ENCODE assay signal across 21 mouse cellular contexts in the genomic region with DNA sequence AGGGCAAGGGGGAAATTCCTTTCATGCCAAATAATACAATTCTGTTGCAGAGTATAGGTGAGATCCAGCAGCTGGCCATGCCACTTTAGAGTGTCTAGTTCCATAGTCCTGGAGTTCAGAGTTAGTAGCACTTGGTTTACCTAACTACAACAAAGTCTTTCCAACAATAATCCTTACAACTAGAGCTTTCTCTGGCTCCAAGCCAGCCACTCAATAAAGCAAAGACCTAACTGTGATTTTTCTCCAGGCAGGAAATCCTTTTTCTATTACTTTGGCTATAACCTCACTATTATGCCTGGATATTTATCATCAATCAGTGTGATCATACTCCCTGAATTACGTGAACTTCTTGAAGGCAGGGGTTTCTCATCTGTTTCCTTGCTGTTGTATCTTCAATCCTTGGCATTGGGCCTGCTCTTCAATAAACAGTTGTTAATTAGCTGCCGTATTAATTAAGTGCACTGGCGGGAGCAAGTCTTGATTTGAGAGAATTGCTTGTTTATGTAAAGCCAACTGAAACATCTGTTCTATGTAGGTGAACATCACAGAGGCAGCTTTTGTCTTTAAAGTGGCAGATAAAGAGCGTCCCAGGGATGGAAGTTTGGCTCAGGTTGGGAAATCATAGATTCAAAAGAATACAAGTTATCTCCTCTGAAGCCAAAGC. TPM values are rescaled to one million over a fixed set of nuclear protein-coding genes. Genes with fewer than 3 reads are reported as not detected.
A peak's percentile ranks its signal among the peaks of the same experiment; 100 is the strongest.
DNase-seq lines count a peak whose midpoint lies in the region; ATAC-seq and TF ChIP-seq lines count a peak whose summit lies in the region.
"Had no signal": no experiment of that assay in that cellular context is flagged by ENCODE, and none has a peak within 500 bp of the region (broad histone marks: within the 10 kb centered on the region; RNA-seq: fewer than 3 reads in every experiment).

No protein-coding gene starts in this region.

- 29% methylated on average over 4 of the region's 4 CpGs for WGBS in forebrain, embryonic 13.5 days
- 19% methylated on average over 4 of the region's 4 CpGs for WGBS in forebrain, embryonic 15.5 days
- WGBS in lung, postnatal 0 days, result 29% methylated on average over 4 of the region's 4 CpGs
- WGBS in thymus, adult 2 months, result 92% methylated on average over 4 of the region's 4 CpGs

- TF ChIP-seq POLR2A in brain, embryonic 14.5 days (IDR thresholded peaks at IDR 0.05; ENCODE audit: borderline replicate concordance, extremely low read depth, insufficient read depth, insufficient read length, poor library complexity, severe bottlenecking), result no peak
- TF ChIP-seq POLR2A in thymus, adult 2 months (IDR thresholded peaks at IDR 0.05; ENCODE audit: control insufficient read depth, extremely low read depth, insufficient read depth, low read length, poor library complexity), result no peak

- no peak overlapping the region for H3K27ac ChIP-seq in forebrain, embryonic 13.5 days
- no peak overlapping the region for H3K27ac ChIP-seq in forebrain, embryonic 15.5 days (replicated peaks)
- H3K27ac ChIP-seq in lung, postnatal 0 days (ENCODE audit: low read length), result no peak overlapping the region
- H3K27ac ChIP-seq in thymus, adult 2 months (ENCODE audit: control insufficient read depth, insufficient read depth, low read length), result no peak overlapping the region
- H3K27ac ChIP-seq: embryonic facial prominence, embryonic 13.5 days; heart, adult 2 months; heart, embryonic 15.5 days; hindbrain, embryonic 14.5 days had no signal

- TF ChIP-seq CTCF in lung, postnatal 0 days (IDR thresholded peaks at IDR 0.05), result no peak
- TF ChIP-seq CTCF in brain, embryonic 14.5 days (IDR thresholded peaks at IDR 0.05; ENCODE audit: borderline replicate concordance, extremely low read depth, insufficient read depth, insufficient read length), result no peak
- no peak for TF ChIP-seq CTCF in thymus, adult 2 months (IDR thresholded peaks at IDR 0.05; ENCODE audit: borderline replicate concordance, control insufficient read depth, extremely low read depth, insufficient read depth, low read length, poor library complexity)

- peaks cover 9% of the 10 kb centered on the region for H3K4me1 ChIP-seq in forebrain, embryonic 13.5 days
- peaks cover 9% of the 10 kb centered on the region for H3K4me1 ChIP-seq in forebrain, embryonic 15.5 days
- H3K4me1 ChIP-seq in lung, postnatal 0 days (ENCODE audit: insufficient read depth, low read depth, low read length), result peaks cover 4% of the 10 kb centered on the region; the same call in 1 of the 2 replicates
- no peaks in the 10 kb centered on the region for H3K4me1 ChIP-seq in thymus, adult 2 months (replicated peaks; ENCODE audit: control insufficient read depth, insufficient read depth, low read length)
- H3K4me1 ChIP-seq: embryonic facial prominence, embryonic 13.5 days had no signal

- peak; percentile 61; the same call in 1 of the 2 replicates for ATAC-seq in forebrain, embryonic 13.5 days
- no peak for ATAC-seq in forebrain, embryonic 15.5 days (replicated peaks)
- no peak for ATAC-seq in lung, postnatal 0 days
- ATAC-seq: forebrain, postnatal 0 days had no signal

- peak; percentile 13 for DNase-seq in kidney, postnatal 10 days
- no peak for DNase-seq in kidney, postnatal 4 days
- DNase-seq in lung, postnatal 0 days (ENCODE audit: low spot score), result peak; percentile 16
- DNase-seq in lung, adult 18-20 months, result no peak
- DNase-seq in brain, embryonic 14.5 days (ENCODE audit: low read depth), result peak; percentile 78
- no peak for DNase-seq in thymus, adult 2 months
- DNase-seq: adrenal gland, postnatal 10 days; cerebellum, adult 11-12 months; cerebellum, adult 9-10 months; cerebellum, postnatal 25 days; forebrain, postnatal 0 days; gastrocnemius, postnatal 14 days; heart, adult 2 months; heart, postnatal 14 days had no signal

- H3K4me3 ChIP-seq in forebrain, embryonic 13.5 days, result no peak overlapping the region
- no peak overlapping the region for H3K4me3 ChIP-seq in forebrain, embryonic 15.5 days
- no peak overlapping the region for H3K4me3 ChIP-seq in lung, postnatal 0 days (ENCODE audit: low read depth, low read length)
- no peak overlapping the region for H3K4me3 ChIP-seq in thymus, adult 2 months (ENCODE audit: control insufficient read depth, insufficient read depth, low read length)
- H3K4me3 ChIP-seq: embryonic facial prominence, embryonic 13.5 days; heart, adult 2 months; heart, embryonic 15.5 days had no signal

- no peak overlapping the region for H3K9ac ChIP-seq in forebrain, embryonic 13.5 days
- H3K9ac ChIP-seq in forebrain, embryonic 15.5 days (replicated peaks), result no peak overlapping the region
- H3K9ac ChIP-seq in lung, postnatal 0 days (replicated peaks; ENCODE audit: low read depth), result no peak overlapping the region
- H3K9ac ChIP-seq: embryonic facial prominence, embryonic 13.5 days; forebrain, postnatal 0 days; heart, embryonic 15.5 days; hindbrain, embryonic 14.5 days had no signal

- no peak for TF ChIP-seq EP300 in lung, postnatal 0 days (IDR thresholded peaks at IDR 0.05)

- H3K4me2 ChIP-seq in forebrain, embryonic 13.5 days, result no peak overlapping the region
- no peak overlapping the region for H3K4me2 ChIP-seq in forebrain, embryonic 15.5 days (replicated peaks)
- H3K4me2 ChIP-seq in lung, postnatal 0 days (replicated peaks; ENCODE audit: low read depth, low read length), result no peak overlapping the region
- H3K4me2 ChIP-seq: embryonic facial prominence, embryonic 13.5 days; heart, embryonic 11.5 days; heart, embryonic 15.5 days; hindbrain, embryonic 14.5 days had no signal

- H3K36me3 ChIP-seq in forebrain, embryonic 13.5 days (ENCODE audit: poor library complexity, severe bottlenecking), result no peaks in the 10 kb centered on the region
- H3K36me3 ChIP-seq in forebrain, embryonic 15.5 days, result no peaks in the 10 kb centered on the region
- no peaks in the 10 kb centered on the region for H3K36me3 ChIP-seq in lung, postnatal 0 days (ENCODE audit: insufficient read depth, low read length)
- H3K36me3 ChIP-seq in thymus, adult 2 months (ENCODE audit: control insufficient read depth, insufficient read depth, low read length), result no peaks in the 10 kb centered on the region
- H3K36me3 ChIP-seq: embryonic facial prominence, embryonic 13.5 days; heart, embryonic 15.5 days had no signal

- no peaks in the 10 kb centered on the region for H3K27me3 ChIP-seq in forebrain, embryonic 13.5 days
- H3K27me3 ChIP-seq in forebrain, embryonic 15.5 days, result no peaks in the 10 kb centered on the region
- H3K27me3 ChIP-seq in lung, postnatal 0 days (replicated peaks; ENCODE audit: insufficient read depth, low read length), result no peaks in the 10 kb centered on the region
- H3K27me3 ChIP-seq in thymus, adult 2 months (ENCODE audit: control insufficient read depth, insufficient read depth, low read length), result no peaks in the 10 kb centered on the region
- H3K27me3 ChIP-seq: embryonic facial prominence, embryonic 13.5 days; heart, embryonic 15.5 days had no signal

- no peaks in the 10 kb centered on the region for H3K9me3 ChIP-seq in forebrain, embryonic 13.5 days (replicated peaks)
- no peaks in the 10 kb centered on the region for H3K9me3 ChIP-seq in forebrain, embryonic 15.5 days
- H3K9me3 ChIP-seq in lung, postnatal 0 days (ENCODE audit: low read length), result no peaks in the 10 kb centered on the region
- H3K9me3 ChIP-seq: embryonic facial prominence, embryonic 13.5 days; heart, embryonic 15.5 days had no signal

RNA-seq across cellular contexts. Expression of a gene that starts 23.1 kb away (rescaled TPM):
- polyA plus RNA-seq in forebrain, embryonic 13.5 days (2015; fragmentation: Nextera tagmentation; extraction: Ambion mirVana), result 5.2 and 5.4 TPM in 2 replicates
- polyA plus RNA-seq in forebrain, embryonic 15.5 days (2015; fragmentation: Nextera tagmentation; extraction: Ambion mirVana), result 7.5 and 7.7 TPM in 2 replicates
- 26.3 and 29.9 TPM in 2 replicates for polyA plus RNA-seq in lung, postnatal 0 days (2015; fragmentation: Nextera tagmentation; extraction: Ambion mirVana)
- polyA plus RNA-seq in brain, embryonic 14.5 days (2012; rRNA removed), result 4.7 and 6.3 TPM in 2 replicates
- 0.58 and 0.73 TPM in 2 replicates for polyA plus RNA-seq in thymus, adult 2 months (2012; rRNA removed)
- polyA plus RNA-seq: C2C12 had no signal

Comparison
In these comparisons a context has a peak if more than half of its experiments do, and no peak if none do; other contexts are left out.
1. DNase-seq: peak in kidney, postnatal 10 days (single experiment), lung, postnatal 0 days (single experiment) and brain, embryonic 14.5 days (single experiment); none in kidney, postnatal 4 days (0 of 2), lung, adult 18-20 months (0 of 2) and thymus, adult 2 months (single experiment).